Mouse (Mus musculus) limb, embryonic 15.5 days (tissue): Measurements from ENCODE around the gene Nus1. TPM values are rescaled to one million over a fixed set of nuclear protein-coding genes. Genes with fewer than 3 reads are reported as not detected.
A peak's percentile ranks its signal among the peaks of the same experiment; 100 is the strongest.

Experiments
- ATAC-seq: fragments of 200-750 bp; cut with Nextera tagmentation; 2 replicates; pipeline ENCODE4 v1.8.0; 2017; ENCODE audit warnings: low read depth, moderate TSS enrichment; ENCODE audit not compliant: insufficient number of reproducible peaks, low FRiP score, low TSS enrichment
- H3K27ac ChIP-seq: fragments of 300-500 bp; sonication (generic); 2 replicates; pipeline ENCODE4 v1.5.1; 2015; ENCODE audit warnings: moderate library complexity, mild to moderate bottlenecking, inconsistent platforms
- H3K27me3 ChIP-seq: fragments of 300-500 bp; sonication (generic); 2 replicates; pipeline ENCODE4 v1.6.1; 2015; ENCODE audit warnings: inconsistent platforms
- H3K36me3 ChIP-seq: fragments of 300-500 bp; sonication (generic); 2 replicates; pipeline ENCODE4 v1.6.1; 2015; ENCODE audit warnings: inconsistent platforms
- H3K4me1 ChIP-seq: fragments of 300-500 bp; sonication (generic); 2 replicates; pipeline ENCODE4 v1.6.1; 2015; ENCODE audit warnings: inconsistent platforms
- H3K4me2 ChIP-seq: fragments of 300-500 bp; sonication (generic); 2 replicates; pipeline ENCODE4 v1.6.1; 2015; ENCODE audit warnings: mild to moderate bottlenecking, inconsistent platforms
- H3K4me3 ChIP-seq: fragments of 300-500 bp; sonication (generic); 2 replicates; pipeline ENCODE4 v1.5.1; 2015; ENCODE audit warnings: mild to moderate bottlenecking, inconsistent platforms
- H3K9ac ChIP-seq: fragments of 300-500 bp; sonication (generic); 2 replicates; pipeline ENCODE4 v1.6.1; 2015; ENCODE audit warnings: inconsistent platforms
- H3K9me3 ChIP-seq: fragments of 300-500 bp; sonication (generic); 2 replicates; pipeline ENCODE4 v1.6.1; 2016; ENCODE audit warnings: inconsistent platforms
- WGBS: fragments of 180-500 bp; shearing (Covaris S2); methylation state at CpG from one replicate; pipeline ENCODE4 v1.1.7; 2015; 5-methylcytosine and 5-hydroxymethylcytosine counted together
- polyA plus RNA-seq: library from polyadenylated mRNA; unstranded; fragments of >200 nt; fragmentation: Nextera tagmentation; extraction: Ambion mirVana; gene quantifications from 2 replicates; pipeline ENCODE4 v1.2.1, GENCODE M21; 2015

The Nus1 gene
- polyA plus RNA-seq, 1 experiment from 2014 or later, result 15.8 TPM

DNA sequence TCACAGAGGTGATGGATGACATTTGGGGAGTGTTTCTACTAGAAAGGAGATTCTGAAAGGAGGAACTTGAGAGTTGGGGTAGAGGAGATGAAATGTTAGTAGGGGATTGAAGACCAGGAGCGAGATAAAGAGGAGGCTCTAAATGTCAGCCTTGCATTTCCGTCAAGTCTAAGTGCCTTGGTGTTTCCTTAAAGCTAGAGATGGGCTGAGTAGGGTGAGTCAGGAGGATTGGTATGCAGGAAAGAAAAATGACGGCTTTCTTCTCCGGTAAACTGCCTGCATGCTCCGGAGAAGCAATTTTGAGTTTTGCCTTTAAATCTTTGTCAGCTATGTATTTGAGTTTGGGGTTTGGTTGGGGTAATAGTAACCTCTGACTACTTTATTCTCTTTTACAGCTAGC is 1.6 kb downstream of the Nus1 start:
- no peaks in the 10 kb centered on the region for H3K9me3 ChIP-seq
- peak overlapping the region; percentile 88; the same call in 1 of the 2 replicates for H3K9ac ChIP-seq
- peaks cover 18% of the 10 kb centered on the region for H3K4me1 ChIP-seq
- H3K27me3 ChIP-seq, result no peaks in the 10 kb centered on the region
- peak overlapping the region; percentile 97 for H3K4me3 ChIP-seq
- no peaks in the 10 kb centered on the region for H3K36me3 ChIP-seq
- no peak overlapping the region for H3K27ac ChIP-seq
- no peak for ATAC-seq
- H3K4me2 ChIP-seq, result peak overlapping the region; percentile 59
- 54% methylated on average over 5 of the region's 5 CpGs for WGBS

DNA sequence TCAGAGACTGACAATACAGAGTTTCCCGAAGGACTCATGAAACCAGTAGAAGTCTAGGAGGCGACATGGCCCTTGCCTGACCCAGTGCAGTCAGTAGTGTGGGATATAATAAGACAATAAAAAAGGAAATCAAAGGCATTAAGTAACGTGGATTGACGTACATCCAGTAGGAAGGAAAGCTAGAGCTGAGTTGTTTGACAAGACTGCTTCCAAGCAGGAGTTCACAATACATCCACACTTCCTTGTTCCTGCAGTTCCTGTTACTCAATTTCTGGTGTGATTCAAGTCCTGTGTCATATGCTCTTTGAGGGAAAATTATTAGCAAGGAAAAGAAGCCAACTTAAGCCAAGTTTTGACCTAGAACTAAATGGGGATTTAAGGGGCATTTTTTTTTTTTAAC is 2.1 kb downstream of the Nus1 start:
- H3K9ac ChIP-seq, result no peak overlapping the region
- H3K4me3 ChIP-seq, result peak overlapping the region; percentile 97
- H3K36me3 ChIP-seq, result no peaks in the 10 kb centered on the region
- peaks cover 18% of the 10 kb centered on the region for H3K4me1 ChIP-seq
- WGBS, result 69% methylated on average over 4 of the region's 4 CpGs
- no peak overlapping the region for H3K27ac ChIP-seq
- no peaks in the 10 kb centered on the region for H3K9me3 ChIP-seq
- ATAC-seq, result no peak
- peak overlapping the region; percentile 59; the same call in 1 of the 2 replicates for H3K4me2 ChIP-seq
- no peaks in the 10 kb centered on the region for H3K27me3 ChIP-seq

- Histone ChIP-seq H3K36me3 (no peaks in the 10 kb centered on the region), H3K4me3 (no peak overlapping the region)
- 80% methylated on average over 1 of the region's 1 CpGs for WGBS
Measured at GRCm38 (mm10) chr10:52420526-52420925, 3.2 kb downstream of the Nus1 start.

GRCm38 (mm10) chr10:52421716-52422115 is 4.4 kb downstream of the Nus1 start:
- Histone ChIP-seq H3K27ac (no peak overlapping the region), H3K4me2 (no peak overlapping the region), H3K9me3 (no peaks in the 10 kb centered on the region), H3K4me3 (no peak overlapping the region), H3K36me3 (no peaks in the 10 kb centered on the region), H3K4me1 (peaks cover 14% of the 10 kb centered on the region), H3K27me3 (no peaks in the 10 kb centered on the region), H3K9ac (no peak overlapping the region)
- 90% methylated on average over 6 of the region's 6 CpGs for WGBS
- no peak for ATAC-seq

More at GRCm38 (mm10) chr10:52420526-52420925, 3.2 kb downstream of the Nus1 start:
- no peaks in the 10 kb centered on the region for H3K9me3 ChIP-seq
- no peak overlapping the region for H3K27ac ChIP-seq
- no peak overlapping the region for H3K4me2 ChIP-seq
- peaks cover 18% of the 10 kb centered on the region for H3K4me1 ChIP-seq
- H3K9ac ChIP-seq, result no peak overlapping the region
- no peaks in the 10 kb centered on the region for H3K27me3 ChIP-seq
- no peak for ATAC-seq

GRCm38 (mm10) chr10:52423097-52423496 is 5.8 kb downstream of the Nus1 start:
- H3K4me2 ChIP-seq, result no peak overlapping the region
- no peak for ATAC-seq
- H3K4me3 ChIP-seq, result no peak overlapping the region
- H3K9me3 ChIP-seq, result no peaks in the 10 kb centered on the region
- no peak overlapping the region for H3K27ac ChIP-seq
- peaks cover 11% of the 10 kb centered on the region for H3K4me1 ChIP-seq
- no peak overlapping the region for H3K9ac ChIP-seq
- WGBS, result 78% methylated on average over 2 of the region's 2 CpGs
- no peaks in the 10 kb centered on the region for H3K27me3 ChIP-seq
- no peaks in the 10 kb centered on the region for H3K36me3 ChIP-seq

- 73% methylated on average over 7 of the region's 7 CpGs for WGBS
- H3K4me3 ChIP-seq, result no peak overlapping the region
- H3K36me3 ChIP-seq, result peaks cover 11% of the 10 kb centered on the region; the same call in 1 of the 2 replicates
- ATAC-seq, result no peak
- no peaks in the 10 kb centered on the region for H3K27me3 ChIP-seq
- no peak overlapping the region for H3K4me2 ChIP-seq
- no peak overlapping the region for H3K9ac ChIP-seq
- H3K4me1 ChIP-seq, result no peaks in the 10 kb centered on the region
- no peak overlapping the region for H3K27ac ChIP-seq
- H3K9me3 ChIP-seq, result no peaks in the 10 kb centered on the region
Measured at GRCm38 (mm10) chr10:52426314-52426980, 9.1 kb downstream of the Nus1 start.

DNA sequence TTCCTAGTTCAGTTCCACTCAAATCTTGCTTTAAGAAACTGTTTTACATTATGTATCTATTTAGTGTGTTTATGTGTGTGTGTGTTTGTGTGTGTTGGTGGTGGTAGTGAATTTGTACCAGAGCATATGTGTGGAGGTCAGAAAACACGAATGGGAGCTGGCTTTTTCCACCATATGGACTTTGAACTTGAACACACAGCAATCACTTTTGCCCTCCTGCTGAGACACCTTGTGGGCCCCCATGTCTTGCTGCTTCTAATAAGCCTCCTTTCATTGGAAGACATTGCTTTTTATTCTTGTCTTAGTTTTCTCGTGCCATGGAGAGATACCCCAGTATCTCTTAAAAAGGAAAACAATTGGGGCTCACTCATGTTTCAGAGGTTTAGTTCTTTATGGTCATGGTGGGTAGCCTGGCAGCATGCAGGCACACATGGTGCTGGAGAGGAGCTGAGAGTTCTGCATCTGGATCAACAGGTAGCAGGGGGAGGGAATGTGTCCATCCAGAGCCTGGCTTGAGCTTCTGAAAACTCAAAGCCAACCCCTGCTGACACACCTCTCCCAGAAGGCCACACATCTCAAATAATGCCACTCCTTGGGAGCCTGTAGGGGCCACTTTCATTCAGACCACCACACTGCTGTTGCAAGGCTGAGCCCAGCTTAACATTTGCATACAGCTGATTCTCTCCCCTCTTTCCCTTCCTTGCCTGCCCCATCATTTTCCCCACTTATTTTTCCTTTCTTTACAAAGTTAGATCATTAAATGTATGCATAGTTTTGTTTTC is 10.5 kb downstream of the Nus1 start:
- 40% methylated on average over 2 of the region's 2 CpGs for WGBS
- no peaks in the 10 kb centered on the region for H3K9me3 ChIP-seq
- ATAC-seq, result no peak
- H3K27me3 ChIP-seq, result no peaks in the 10 kb centered on the region
- peaks cover 20% of the 10 kb centered on the region for H3K36me3 ChIP-seq
- H3K4me3 ChIP-seq, result no peak overlapping the region
- H3K27ac ChIP-seq, result no peak overlapping the region
- H3K4me2 ChIP-seq, result no peak overlapping the region
- H3K9ac ChIP-seq, result no peak overlapping the region
- no peaks in the 10 kb centered on the region for H3K4me1 ChIP-seq

GRCm38 (mm10) chr10:52430953-52431352 is 13.6 kb downstream of the Nus1 start:
- ATAC-seq, result no peak
- no peak overlapping the region for H3K27ac ChIP-seq
- H3K27me3 ChIP-seq, result no peaks in the 10 kb centered on the region
- no peak overlapping the region for H3K9ac ChIP-seq
- H3K9me3 ChIP-seq, result no peaks in the 10 kb centered on the region
- H3K4me1 ChIP-seq, result no peaks in the 10 kb centered on the region
- H3K4me3 ChIP-seq, result no peak overlapping the region
- 87% methylated on average over 1 of the region's 1 CpGs for WGBS
- no peak overlapping the region for H3K4me2 ChIP-seq
- peaks cover 47% of the 10 kb centered on the region for H3K36me3 ChIP-seq

- no peak overlapping the region for H3K9ac ChIP-seq
- no peak for ATAC-seq
- no peak overlapping the region for H3K4me2 ChIP-seq
- no peak overlapping the region for H3K4me3 ChIP-seq
- no peaks in the 10 kb centered on the region for H3K27me3 ChIP-seq
- no peaks in the 10 kb centered on the region for H3K9me3 ChIP-seq
- H3K36me3 ChIP-seq, result peaks cover 68% of the 10 kb centered on the region
- WGBS, result 96% methylated on average over 8 of the region's 8 CpGs
- H3K27ac ChIP-seq, result no peak overlapping the region
- no peaks in the 10 kb centered on the region for H3K4me1 ChIP-seq
Measured at GRCm38 (mm10) chr10:52434836-52435235, 17.5 kb downstream of the Nus1 start.

GRCm38 (mm10) chr10:52460614-52461013 is 43.3 kb downstream of the Nus1 start:
- no peaks in the 10 kb centered on the region for H3K36me3 ChIP-seq
- no peak overlapping the region for H3K4me2 ChIP-seq
- no peaks in the 10 kb centered on the region for H3K9me3 ChIP-seq
- no peaks in the 10 kb centered on the region for H3K27me3 ChIP-seq
- no peak for ATAC-seq
- 71% methylated on average over 2 of the region's 2 CpGs for WGBS
- H3K9ac ChIP-seq, result no peak overlapping the region
- H3K4me1 ChIP-seq, result no peaks in the 10 kb centered on the region
- no peak overlapping the region for H3K4me3 ChIP-seq
- H3K27ac ChIP-seq, result no peak overlapping the region

GRCm38 (mm10) chr10:52463941-52464739 is 46.8 kb downstream of the Nus1 start:
- H3K4me2 ChIP-seq, result no peak overlapping the region
- no peaks in the 10 kb centered on the region for H3K27me3 ChIP-seq
- no peak overlapping the region for H3K4me3 ChIP-seq
- WGBS, result 64% methylated on average over 7 of the region's 7 CpGs
- H3K27ac ChIP-seq, result no peak overlapping the region
- no peaks in the 10 kb centered on the region for H3K9me3 ChIP-seq
- H3K9ac ChIP-seq, result no peak overlapping the region
- ATAC-seq, result no peak
- no peaks in the 10 kb centered on the region for H3K4me1 ChIP-seq
- H3K36me3 ChIP-seq, result no peaks in the 10 kb centered on the region

DNA sequence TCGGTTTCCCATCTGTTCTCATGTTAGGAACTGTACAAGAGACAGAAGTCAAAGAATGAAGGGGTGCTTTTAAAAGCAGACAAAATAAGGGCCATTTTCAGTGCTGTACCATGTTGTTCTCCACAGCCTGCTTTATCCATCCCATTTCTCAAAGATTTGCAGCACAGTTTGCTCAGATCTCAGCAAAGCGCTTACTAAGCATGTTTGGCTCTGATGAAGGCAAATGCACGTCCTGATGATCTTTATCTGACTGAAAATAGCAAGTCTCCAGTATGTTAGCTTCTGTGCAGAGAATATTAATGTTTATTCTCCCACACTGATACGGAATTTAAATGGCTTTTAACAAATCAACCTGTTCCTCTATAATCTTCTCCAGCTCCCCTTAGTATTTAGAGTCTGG is 54.2 kb downstream of the Nus1 start:
- 76% methylated on average over 4 of the region's 4 CpGs for WGBS
- Histone ChIP-seq H3K4me2 (no peak overlapping the region), H3K36me3 (no peaks in the 10 kb centered on the region), H3K4me1 (no peaks in the 10 kb centered on the region; the same call in 1 of the 2 replicates), H3K4me3 (no peak overlapping the region), H3K27ac (no peak overlapping the region), H3K9me3 (no peaks in the 10 kb centered on the region), H3K9ac (no peak overlapping the region), H3K27me3 (no peaks in the 10 kb centered on the region)
- no peak for ATAC-seq
